Mouse (Mus musculus): ENCODE measurements around the gene Rapgef4. TPM values are rescaled to one million over a fixed set of nuclear protein-coding genes. Genes with fewer than 3 reads are reported as not detected.
A peak's percentile ranks its signal among the peaks of the same experiment; 100 is the strongest.

The Rapgef4 gene
- polyA plus RNA-seq, 1 experiment from 2014 or later: 5.6 TPM

DNA sequence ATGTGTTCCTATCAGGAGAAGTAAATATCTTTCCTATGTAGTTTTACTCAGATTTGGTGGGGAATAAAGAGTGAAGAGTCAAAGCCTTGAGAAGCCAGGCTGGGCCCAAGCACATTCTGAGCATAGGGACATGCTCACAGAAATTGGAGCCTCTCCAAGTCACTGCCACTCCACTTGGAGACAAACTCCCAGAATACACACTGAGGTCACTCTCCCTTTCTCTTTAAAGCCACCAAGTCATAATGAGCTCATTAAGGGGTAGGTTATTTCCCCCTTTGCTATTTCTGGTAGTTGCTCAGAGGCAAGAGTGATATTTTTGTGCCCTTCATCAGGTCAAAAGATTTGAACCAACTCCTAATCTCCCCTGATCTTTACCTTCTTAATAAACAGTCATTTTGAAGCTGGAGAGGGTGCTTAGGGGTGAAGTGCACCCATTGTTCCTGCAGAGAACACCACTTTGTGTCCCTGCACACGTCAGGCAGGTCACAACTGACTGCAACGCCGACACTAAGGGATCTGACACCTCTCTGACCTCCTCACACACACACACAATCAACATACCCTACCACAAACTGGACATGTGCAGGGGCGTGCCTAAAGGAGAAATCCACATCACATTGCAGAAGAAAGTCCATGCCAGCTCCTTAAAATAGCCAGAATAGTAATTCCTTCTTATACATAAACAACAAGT lies 288.8 kb downstream of the Rapgef4 start:
- no peaks in the 10 kb centered on the region for H3K9me3 ChIP-seq (replicated peaks)
- H3K9ac ChIP-seq: no peak overlapping the region
- ATAC-seq (ENCODE audit: low FRiP score): no peak
- H3K27ac ChIP-seq: no peak overlapping the region
- no peaks in the 10 kb centered on the region for H3K4me1 ChIP-seq
- no peak overlapping the region for H3K4me3 ChIP-seq
- WGBS: 79% methylated on average over 4 of the region's 4 CpGs
- H3K36me3 ChIP-seq: no peaks in the 10 kb centered on the region
- no peaks in the 10 kb centered on the region for H3K27me3 ChIP-seq
- no peak overlapping the region for H3K4me2 ChIP-seq (replicated peaks)

- Histone ChIP-seq H3K9ac (no peak overlapping the region), H3K4me3 (no peak overlapping the region), H3K27ac (no peak overlapping the region), H3K4me1 (no peaks in the 10 kb centered on the region), H3K4me2 (replicated peaks) (no peak overlapping the region), H3K36me3 (no peaks in the 10 kb centered on the region), H3K9me3 (replicated peaks) (no peaks in the 10 kb centered on the region), H3K27me3 (no peaks in the 10 kb centered on the region)
- WGBS: 74% methylated on average over 4 of the region's 4 CpGs
- ATAC-seq (ENCODE audit: low FRiP score): no peak
Measured at GRCm38 (mm10) chr2:72278247-72278873, 297.3 kb downstream of the Rapgef4 start.

- 92% methylated on average over 5 of the region's 5 CpGs for WGBS
- H3K27ac ChIP-seq: no peak overlapping the region
- no peak for ATAC-seq (ENCODE audit: low FRiP score)
- H3K4me2 ChIP-seq (replicated peaks): no peak overlapping the region
- H3K27me3 ChIP-seq: no peaks in the 10 kb centered on the region
- H3K4me3 ChIP-seq: no peak overlapping the region
- H3K4me1 ChIP-seq: 0 out of 2 replicates have a peak, but pooled peaks cover 2% of the 10 kb centered on the region
- no peaks in the 10 kb centered on the region for H3K9me3 ChIP-seq (replicated peaks)
- H3K9ac ChIP-seq: no peak overlapping the region
- no peaks in the 10 kb centered on the region for H3K36me3 ChIP-seq
Measured at GRCm38 (mm10) chr2:72280524-72280923, 299.5 kb downstream of the Rapgef4 start.

DNA sequence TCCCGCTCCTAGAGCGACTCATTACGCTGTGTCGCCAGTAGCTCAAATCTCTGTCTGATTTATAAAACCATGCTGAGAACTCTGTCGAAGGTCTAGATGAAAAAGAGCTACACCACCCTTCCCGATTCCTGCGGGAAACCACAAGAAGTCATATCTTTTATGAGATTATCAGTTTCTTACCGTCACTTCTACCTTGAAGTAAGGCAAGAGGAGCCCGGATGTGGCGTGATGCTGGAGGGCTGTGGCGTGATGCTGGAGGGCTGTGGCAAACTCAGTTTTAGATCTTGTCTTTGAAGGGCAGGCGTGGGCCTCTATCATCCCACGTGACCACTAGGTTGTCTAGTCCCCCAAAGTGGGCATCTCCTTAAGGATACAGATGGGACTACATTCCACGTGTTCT lies 300.9 kb downstream of the Rapgef4 start:
- no peak for ATAC-seq (ENCODE audit: low FRiP score)
- H3K27me3 ChIP-seq: no peaks in the 10 kb centered on the region
- 0 out of 2 replicates have a peak, but pooled peaks cover 2% of the 10 kb centered on the region for H3K4me1 ChIP-seq
- H3K27ac ChIP-seq: no peak overlapping the region
- H3K9ac ChIP-seq: no peak overlapping the region
- H3K9me3 ChIP-seq (replicated peaks): no peaks in the 10 kb centered on the region
- WGBS: 91% methylated on average over 14 of the region's 14 CpGs
- no peaks in the 10 kb centered on the region for H3K36me3 ChIP-seq
- no peak overlapping the region for H3K4me2 ChIP-seq (replicated peaks)
- H3K4me3 ChIP-seq: no peak overlapping the region

DNA sequence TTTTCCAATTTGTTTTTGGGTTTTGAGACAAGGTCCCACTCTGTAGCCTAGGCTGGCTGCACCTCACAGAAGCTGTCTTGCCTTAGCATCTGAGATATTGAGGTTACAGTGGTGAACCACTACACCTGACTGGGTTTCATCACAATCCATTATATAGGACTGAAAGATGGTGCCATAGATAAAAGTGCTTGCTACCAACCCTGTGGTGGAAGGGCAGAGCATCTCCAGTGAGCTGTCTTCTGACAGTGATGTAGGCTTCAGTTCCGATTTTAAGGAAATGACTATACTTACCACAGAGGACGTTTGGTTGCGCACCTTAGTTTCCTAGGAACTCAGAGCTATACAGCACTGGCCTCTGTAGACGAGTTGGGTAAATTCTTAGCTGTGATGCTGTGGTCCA lies 301.7 kb downstream of the Rapgef4 start:
- Histone ChIP-seq H3K4me2 (replicated peaks) (no peak overlapping the region), H3K9me3 (replicated peaks) (no peaks in the 10 kb centered on the region), H3K9ac (no peak overlapping the region), H3K4me1 (0 out of 2 replicates have a peak, but pooled peaks cover 5% of the 10 kb centered on the region), H3K27me3 (no peaks in the 10 kb centered on the region), H3K27ac (no peak overlapping the region), H3K4me3 (no peak overlapping the region), H3K36me3 (no peaks in the 10 kb centered on the region)
- no peak for ATAC-seq (ENCODE audit: low FRiP score)
- 85% methylated on average over 4 of the region's 4 CpGs for WGBS

GRCm38 (mm10) chr2:72284689-72285088 lies 303.6 kb downstream of the Rapgef4 start:
- Histone ChIP-seq H3K27ac (no peak overlapping the region), H3K4me3 (no peak overlapping the region), H3K9me3 (replicated peaks) (no peaks in the 10 kb centered on the region), H3K4me2 (replicated peaks) (no peak overlapping the region), H3K4me1 (0 out of 2 replicates have a peak, but pooled peaks cover 5% of the 10 kb centered on the region), H3K36me3 (no peaks in the 10 kb centered on the region), H3K27me3 (no peaks in the 10 kb centered on the region), H3K9ac (no peak overlapping the region)
- ATAC-seq (ENCODE audit: low FRiP score): no peak
- WGBS: 74% methylated on average over 7 of the region's 7 CpGs

DNA sequence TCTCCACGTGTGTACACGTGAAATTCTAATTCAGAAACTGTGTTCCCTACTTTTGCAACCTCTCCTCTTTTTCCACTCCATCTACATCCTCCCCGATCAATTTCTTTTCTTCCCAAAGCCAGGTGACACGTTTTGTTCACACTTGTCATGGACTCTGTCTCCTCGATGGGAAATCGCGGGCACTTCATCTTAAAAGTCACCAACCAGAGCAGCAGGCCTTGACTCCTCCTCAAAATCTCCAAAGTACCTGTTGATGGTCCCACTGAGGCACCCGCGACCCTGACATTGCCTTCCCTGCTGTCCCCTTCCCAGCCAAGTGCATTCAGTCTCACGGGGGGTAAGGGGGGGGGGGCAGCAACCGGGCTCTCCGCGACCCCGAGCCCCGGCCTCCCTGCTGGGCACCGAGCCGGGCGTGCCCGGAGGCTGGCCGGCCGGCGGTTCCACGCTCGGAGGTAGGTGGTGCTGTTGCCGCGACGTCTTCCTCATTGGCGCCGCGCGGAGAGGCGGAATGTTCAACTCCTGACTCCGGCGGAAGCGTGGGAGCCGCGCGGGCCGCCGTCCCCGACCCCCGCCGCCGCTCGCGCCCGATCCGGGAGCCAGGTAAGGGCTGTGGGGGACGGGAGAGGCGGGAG lies 304.3 kb downstream of the Rapgef4 start, which contains the start of gene Map3k20:
Map3k20 (plus strand) TSS at position 382 of the 632 bp plus-strand sequence.
- Histone ChIP-seq H3K4me3 (peak within 1 kb of the TSS; percentile 92), H3K36me3 (no peaks in the 10 kb centered on the region), H3K9ac (peak within 1 kb of the TSS; percentile 89), H3K9me3 (replicated peaks) (no peaks in the 10 kb centered on the region), H3K27me3 (no peaks in the 10 kb centered on the region), H3K27ac (no peak within 1 kb of the TSS), H3K4me2 (replicated peaks) (peak within 1 kb of the TSS; percentile 88), H3K4me1 (0 out of 2 replicates have a peak, but pooled peaks cover 5% of the 10 kb centered on the region)
- ATAC-seq (ENCODE audit: low FRiP score): peak; percentile 79
- WGBS: 2% methylated on average over 43 of the region's 50 CpGs

- no peaks in the 10 kb centered on the region for H3K9me3 ChIP-seq (replicated peaks)
- 0 out of 2 replicates have a peak, but pooled peaks cover 5% of the 10 kb centered on the region for H3K4me1 ChIP-seq
- H3K4me2 ChIP-seq (replicated peaks): peak overlapping the region; percentile 88
- WGBS: under 1% methylated on average over 48 of the region's 60 CpGs
- H3K27ac ChIP-seq: no peak overlapping the region
- H3K9ac ChIP-seq: peak overlapping the region; percentile 89
- peak; percentile 48; the same call in 1 of the 2 replicates for ATAC-seq (ENCODE audit: low FRiP score)
- H3K4me3 ChIP-seq: peak overlapping the region; percentile 92
- H3K36me3 ChIP-seq: no peaks in the 10 kb centered on the region
- no peaks in the 10 kb centered on the region for H3K27me3 ChIP-seq
Measured at GRCm38 (mm10) chr2:72285888-72286661, 305.0 kb downstream of the Rapgef4 start.

DNA sequence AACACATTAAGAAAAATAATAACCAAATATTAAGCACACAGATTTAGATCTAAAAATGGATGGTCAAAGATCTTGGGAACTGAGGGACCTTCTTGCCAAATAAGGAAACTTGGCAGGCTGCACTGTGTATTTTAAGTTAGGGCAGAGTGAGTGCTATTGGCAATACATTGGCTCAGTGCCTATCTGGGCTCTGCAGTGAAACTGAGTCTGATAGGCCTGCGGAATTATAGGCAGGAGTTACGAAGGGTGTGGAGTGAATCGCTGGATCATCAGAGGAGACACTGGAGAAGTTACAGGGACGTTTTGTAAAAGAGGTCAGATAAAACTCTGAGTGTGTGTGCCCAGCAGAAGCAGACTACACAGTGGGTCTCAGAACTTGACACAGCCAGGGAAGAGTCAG lies 306.1 kb downstream of the Rapgef4 start:
- H3K27ac ChIP-seq: no peak overlapping the region
- H3K36me3 ChIP-seq: no peaks in the 10 kb centered on the region
- no peak overlapping the region for H3K9ac ChIP-seq
- no peak overlapping the region for H3K4me3 ChIP-seq
- no peaks in the 10 kb centered on the region for H3K27me3 ChIP-seq
- H3K4me2 ChIP-seq (replicated peaks): no peak overlapping the region
- WGBS: 76% methylated on average over 4 of the region's 4 CpGs
- H3K4me1 ChIP-seq: 0 out of 2 replicates have a peak, but pooled peaks cover 5% of the 10 kb centered on the region
- no peaks in the 10 kb centered on the region for H3K9me3 ChIP-seq (replicated peaks)
- ATAC-seq (ENCODE audit: low FRiP score): no peak

- Histone ChIP-seq H3K27ac (no peak overlapping the region), H3K4me3 (no peak overlapping the region), H3K4me1 (0 out of 2 replicates have a peak, but pooled peaks cover 5% of the 10 kb centered on the region), H3K27me3 (no peaks in the 10 kb centered on the region), H3K36me3 (no peaks in the 10 kb centered on the region), H3K4me2 (replicated peaks) (no peak overlapping the region), H3K9ac (no peak overlapping the region), H3K9me3 (replicated peaks) (no peaks in the 10 kb centered on the region)
- WGBS: 90% methylated on average over 11 of the region's 11 CpGs
- no peak for ATAC-seq (ENCODE audit: low FRiP score)
Measured at GRCm38 (mm10) chr2:72288932-72289534, 308.0 kb downstream of the Rapgef4 start.

DNA sequence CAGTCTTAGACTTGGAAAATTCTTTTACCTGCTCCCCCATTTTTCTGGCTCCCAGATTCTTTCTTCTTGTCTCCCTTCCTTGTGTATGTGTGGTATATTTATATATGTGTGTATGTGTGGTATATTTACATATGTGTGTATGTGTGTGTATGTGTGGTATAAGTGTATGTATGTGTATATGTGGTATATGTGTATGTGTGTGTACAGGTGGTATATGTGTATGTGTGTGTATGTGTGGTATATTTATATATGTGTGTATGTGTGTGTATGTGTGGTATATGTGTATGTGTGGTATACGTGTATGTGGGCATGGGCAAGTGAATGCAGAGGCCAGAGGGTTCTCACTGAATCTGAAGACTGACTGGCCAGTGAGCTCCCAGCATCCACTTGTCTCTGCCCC lies 310.1 kb downstream of the Rapgef4 start:
- Histone ChIP-seq H3K27ac (no peak overlapping the region), H3K9ac (no peak overlapping the region), H3K4me2 (replicated peaks) (no peak overlapping the region), H3K4me1 (0 out of 2 replicates have a peak, but pooled peaks cover 3% of the 10 kb centered on the region), H3K27me3 (no peaks in the 10 kb centered on the region), H3K9me3 (replicated peaks) (no peaks in the 10 kb centered on the region), H3K36me3 (no peaks in the 10 kb centered on the region), H3K4me3 (no peak overlapping the region)
- no peak for ATAC-seq (ENCODE audit: low FRiP score)
- 68% methylated on average over 1 of the region's 1 CpGs for WGBS

Data from hindbrain, embryonic 12.5 days (tissue).